Mouse (Mus musculus): Measurements from ENCODE around the gene Limch1.

Gene Limch1

GRCm38 (mm10) chr5:66785995-66786620, 40.5 kb downstream of the Limch1 start:
- CTCF ChIA-PET = interaction anchor here (0.7 kb wide), 1 partner anchor 565 kb away, joined by 3 read pairs; no protein-coding TSS in a partner anchor

- CTCF ChIA-PET = interaction anchor here (0.7 kb wide), 1 partner anchor 566 kb away, joined by 3 read pairs; no protein-coding TSS in a partner anchor
Observed at GRCm38 (mm10) chr5:66786621-66787061, 41.0 kb downstream of the Limch1 start.

GRCm38 (mm10) chr5:66789041-66789440, 43.4 kb downstream of the Limch1 start:
- CTCF ChIA-PET = no interaction called here

- CTCF ChIA-PET = no interaction called here
Observed at GRCm38 (mm10) chr5:66791161-66791560, 45.5 kb downstream of the Limch1 start.

GRCm38 (mm10) chr5:66793251-66793650, 47.6 kb downstream of the Limch1 start:
- CTCF ChIA-PET = no interaction called here

GRCm38 (mm10) chr5:66797326-66797725, 51.7 kb downstream of the Limch1 start:
- CTCF ChIA-PET = no interaction called here

- CTCF ChIA-PET = no interaction called here
Observed at GRCm38 (mm10) chr5:66798135-66798534, 52.5 kb downstream of the Limch1 start.

GRCm38 (mm10) chr5:66798591-66799003, 53.0 kb downstream of the Limch1 start:
- CTCF ChIA-PET = no interaction called here

- CTCF ChIA-PET = no interaction called here
Observed at GRCm38 (mm10) chr5:66800243-66800642, 54.6 kb downstream of the Limch1 start.

GRCm38 (mm10) chr5:66800977-66801376, 55.4 kb downstream of the Limch1 start:
- CTCF ChIA-PET = no interaction called here

- CTCF ChIA-PET = no interaction called here
Observed at GRCm38 (mm10) chr5:66802196-66802595, 56.6 kb downstream of the Limch1 start.

GRCm38 (mm10) chr5:66806335-66806734, 60.7 kb downstream of the Limch1 start:
- CTCF ChIA-PET = no interaction called here

GRCm38 (mm10) chr5:66807737-66808136, 62.1 kb downstream of the Limch1 start:
- CTCF ChIA-PET = no interaction called here

- CTCF ChIA-PET = no interaction called here
Observed at GRCm38 (mm10) chr5:66809016-66809570, 63.5 kb downstream of the Limch1 start.

GRCm38 (mm10) chr5:66810396-66810795, 64.8 kb downstream of the Limch1 start:
- CTCF ChIA-PET = no interaction called here

GRCm38 (mm10) chr5:66814674-66815073, 69.0 kb downstream of the Limch1 start:
- CTCF ChIA-PET = no interaction called here

- CTCF ChIA-PET = no interaction called here
Observed at GRCm38 (mm10) chr5:66815877-66816276, 70.2 kb downstream of the Limch1 start.

GRCm38 (mm10) chr5:66816751-66817150, 71.1 kb downstream of the Limch1 start:
- CTCF ChIA-PET = no interaction called here

GRCm38 (mm10) chr5:66817184-66817956, 71.7 kb downstream of the Limch1 start:
- CTCF ChIA-PET = no interaction called here

- CTCF ChIA-PET = no interaction called here
Observed at GRCm38 (mm10) chr5:66822500-66823205, 77.0 kb downstream of the Limch1 start.

- CTCF ChIA-PET = no interaction called here
Observed at GRCm38 (mm10) chr5:66825586-66825985, 80.0 kb downstream of the Limch1 start.

- CTCF ChIA-PET = no interaction called here
Observed at GRCm38 (mm10) chr5:66826844-66827243, 81.2 kb downstream of the Limch1 start.

Data from spleen, embryonic (tissue).